22 mouse cellular contexts compared by ENCODE assay signal in the genomic region with DNA sequence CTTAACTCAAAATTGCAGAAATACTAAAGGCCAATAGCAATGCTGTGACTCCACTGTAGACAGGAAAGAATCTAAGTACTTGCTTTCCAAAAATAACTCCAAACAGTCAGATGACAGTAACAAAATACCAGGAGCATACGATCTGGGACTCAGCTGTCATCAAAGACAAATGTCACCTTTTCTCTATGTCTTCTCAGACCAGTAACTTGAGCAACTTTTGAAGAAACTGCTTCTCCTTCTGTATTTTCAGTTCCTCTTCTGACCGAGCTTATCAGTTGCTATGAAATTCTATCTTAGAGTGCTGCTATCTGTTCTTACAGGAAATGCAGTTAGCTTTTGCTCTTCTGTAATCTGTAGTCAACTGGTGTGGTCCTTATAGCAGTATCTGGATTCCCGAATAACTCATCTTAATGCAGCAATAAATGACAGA. TPM values are rescaled to one million over a fixed set of nuclear protein-coding genes. Genes with fewer than 3 reads are reported as not detected.
A peak's percentile ranks its signal among the peaks of the same experiment; 100 is the strongest.
DNase-seq lines count a peak whose midpoint lies in the region; ATAC-seq and TF ChIP-seq lines count a peak whose summit lies in the region.
"Had no signal": no experiment of that assay in that cellular context is flagged by ENCODE, and none has a peak within 500 bp of the region (broad histone marks: within the 10 kb centered on the region; RNA-seq: fewer than 3 reads in every experiment).

No protein-coding gene starts in this region.

- H3K36me3 ChIP-seq in heart, postnatal 0 days (replicated peaks; ENCODE audit: control insufficient read depth, insufficient read depth, low read length) = no peaks in the 10 kb centered on the region
- H3K36me3 ChIP-seq in MEL (ENCODE audit: control insufficient read depth in 1 of 2, insufficient read depth in 2 of 2, low read length in 2 of 2) = peaks cover 0 to 24% of the 10 kb centered on the region in 2 experiments; a peak in 2 of 4 replicates
- H3K36me3 ChIP-seq: forebrain, embryonic 15.5 days; midbrain, embryonic 13.5 days had no signal

- TF ChIP-seq POLR2A in MEL (IDR thresholded peaks at IDR 0.05; ENCODE audit: control insufficient read depth in 1 of 2, insufficient read depth in 1 of 2, low read depth in 1 of 2, low read length in 2 of 2, poor library complexity in 1 of 2) = no peak

- H3K9me3 ChIP-seq in heart, postnatal 0 days (replicated peaks; ENCODE audit: control insufficient read depth, low read length) = no peaks in the 10 kb centered on the region
- no peaks in the 10 kb centered on the region for H3K9me3 ChIP-seq in MEL (replicated peaks; ENCODE audit: insufficient read depth, low read length)
- H3K9me3 ChIP-seq: forebrain, embryonic 15.5 days; midbrain, embryonic 13.5 days had no signal

- peak; percentile 20 for DNase-seq in heart, postnatal 0 days (ENCODE audit: low spot score)
- no peak for DNase-seq in heart, postnatal 4 days
- peak; percentile 78 for DNase-seq in A20 (ENCODE audit: low read depth, low spot score)
- peak; percentile 74 for DNase-seq in MEL (ENCODE audit: low read depth, low spot score)
- DNase-seq in urinary bladder, adult 2 months (ENCODE audit: low spot score) = no peak
- no peak for DNase-seq in thymus, postnatal 4 days
- DNase-seq in adrenal gland, adult 8-10 months = no peak
- DNase-seq: cerebellum, adult 11 months; gastrocnemius, postnatal 10 days; kidney, adult 2 months; kidney, postnatal 4 days; liver; lung, postnatal 10 days; right cerebral cortex, postnatal 14 days; thymus, adult 2 months had no signal

- ATAC-seq in heart, postnatal 0 days (ENCODE audit: insufficient read depth, low read depth) = no peak
- peak; percentile 57 for ATAC-seq in megakaryocyte-erythroid progenitor cell, adult 5-6 weeks (replicated peaks; ENCODE audit: low FRiP score, low TSS enrichment, poor library complexity, severe bottlenecking)
- ATAC-seq: activated CD4-positive, CD25-positive, alpha-beta regulatory T cell, adult 4 months; forebrain, embryonic 15.5 days; midbrain, embryonic 13.5 days had no signal

- H3K79me2 ChIP-seq in MEL (ENCODE audit: control insufficient read depth, insufficient read depth, low read length, poor library complexity) = no peaks in the 10 kb centered on the region

- H3K27me3 ChIP-seq in heart, postnatal 0 days (ENCODE audit: control insufficient read depth, insufficient read depth, low read length) = no peaks in the 10 kb centered on the region
- no peaks in the 10 kb centered on the region for H3K27me3 ChIP-seq in MEL (ENCODE audit: control insufficient read depth in 1 of 2, insufficient read depth in 2 of 2, low read length in 2 of 2)
- H3K27me3 ChIP-seq: forebrain, embryonic 15.5 days; midbrain, embryonic 13.5 days had no signal

- H3K27ac ChIP-seq in heart, postnatal 0 days (ENCODE audit: low read depth) = no peak overlapping the region
- peak overlapping the region; percentile 70 for H3K27ac ChIP-seq in MEL (ENCODE audit: control insufficient read depth, low read depth, low read length)
- H3K27ac ChIP-seq: forebrain, embryonic 15.5 days; midbrain, embryonic 13.5 days had no signal

- TF ChIP-seq EP300 in heart, postnatal 0 days (IDR thresholded peaks at IDR 0.05; ENCODE audit: low read depth) = no peak
- TF ChIP-seq EP300 in MEL (IDR thresholded peaks at IDR 0.05; ENCODE audit: low read depth in 1 of 2, low read length in 2 of 2) = peak; percentile 92 to 97

- H3K4me2 ChIP-seq in heart, postnatal 0 days (ENCODE audit: low read depth, low read length) = peak overlapping the region; percentile 8; the same call in 1 of the 2 replicates
- H3K4me2 ChIP-seq: forebrain, embryonic 15.5 days; midbrain, embryonic 13.5 days had no signal

- TF ChIP-seq RAD21 in MEL (IDR thresholded peaks at IDR 0.05; ENCODE audit: low read depth, low read length) = no peak

- H3K9ac ChIP-seq in heart, postnatal 0 days (replicated peaks; ENCODE audit: low read depth, low read length) = no peak overlapping the region
- H3K9ac ChIP-seq in MEL (ENCODE audit: control insufficient read depth, low read depth, low read length, poor library complexity, severe bottlenecking) = no peak overlapping the region
- H3K9ac ChIP-seq: forebrain, embryonic 15.5 days; midbrain, embryonic 13.5 days had no signal

- H3K4me1 ChIP-seq in heart, postnatal 0 days (ENCODE audit: control insufficient read depth, insufficient read depth) = peaks cover 18% of the 10 kb centered on the region
- H3K4me1 ChIP-seq in MEL (ENCODE audit: control insufficient read depth in 1 of 2, insufficient read depth in 2 of 2, low read length in 2 of 2) = peaks cover 9 to 11% of the 10 kb centered on the region in 2 experiments
- H3K4me1 ChIP-seq: forebrain, embryonic 15.5 days; midbrain, embryonic 13.5 days had no signal

- TF ChIP-seq CTCF in heart, postnatal 0 days (IDR thresholded peaks at IDR 0.05; ENCODE audit: low read depth) = no peak
- no peak for TF ChIP-seq CTCF in MEL (IDR thresholded peaks at IDR 0.05 in 2 of 3, conservative IDR thresholded peaks at IDR 0.05 in 1 of 3; ENCODE audit: control insufficient read depth in 1 of 3, insufficient read depth in 1 of 3, low read depth in 2 of 3, low read length in 3 of 3, poor library complexity in 1 of 3, severe bottlenecking in 1 of 3)

- 9% methylated on average over 3 of the region's 3 CpGs for WGBS in heart, postnatal 0 days

- no peak overlapping the region for H3K4me3 ChIP-seq in heart, postnatal 0 days (ENCODE audit: low read depth, low read length)
- H3K4me3 ChIP-seq in MEL (ENCODE audit: control insufficient read depth in 1 of 2, insufficient read depth in 1 of 2, low read depth in 2 of 2, low read length in 2 of 2) = peak overlapping the region in 1 of 2 experiments; percentile 15; a peak in 2 of 4 replicates
- H3K4me3 ChIP-seq: forebrain, embryonic 15.5 days; midbrain, embryonic 13.5 days had no signal

TF ChIP-seq in MEL, 35 proteins besides CTCF, POLR2A, EP300 and RAD21 (continues in another document):
- TF ChIP-seq TBP (IDR thresholded peaks at IDR 0.05; ENCODE audit: low read depth, low read length) (no peak), ZNF384 (IDR thresholded peaks at IDR 0.05; ENCODE audit: low read depth, low read length) (no peak), ZC3H11A (IDR thresholded peaks at IDR 0.05; ENCODE audit: low read depth, low read length) (no peak), MAX (IDR thresholded peaks at IDR 0.05; ENCODE audit: low read length) (no peak), UBTF (IDR thresholded peaks at IDR 0.05; ENCODE audit: borderline replicate concordance, insufficient read depth, low read depth, low read length) (no peak), ETS1 (IDR thresholded peaks at IDR 0.05; ENCODE audit: low read depth, low read length) (peak; percentile 93), ELF1 (IDR thresholded peaks at IDR 0.05; ENCODE audit: low read depth, low read length) (no peak), TCF12 (IDR thresholded peaks at IDR 0.05; ENCODE audit: low read depth, low read length) (peak; percentile 88), BHLHE40 (IDR thresholded peaks at IDR 0.05; ENCODE audit: borderline replicate concordance, low read depth, low read length) (0 out of 2 replicates have a peak, but pooled peaks have one; percentile 30), MAFK (IDR thresholded peaks at IDR 0.05; ENCODE audit: borderline replicate concordance, low read depth, low read length) (0 out of 2 replicates have a peak, but pooled peaks have one; percentile 35), ZMIZ1 (IDR thresholded peaks at IDR 0.05; ENCODE audit: low read depth, low read length) (no peak), RCOR1 (IDR thresholded peaks at IDR 0.05; ENCODE audit: low read depth, low read length) (peak; percentile 95), USF1 (IDR thresholded peaks at IDR 0.05; ENCODE audit: low read depth, low read length) (no peak), POLR2AphosphoS2 (IDR thresholded peaks at IDR 0.05; ENCODE audit: low read length) (no peak), USF2 (IDR thresholded peaks at IDR 0.05; ENCODE audit: borderline replicate concordance in 1 of 2, insufficient read depth in 1 of 2, low read depth in 1 of 2, low read length in 2 of 2) (no peak), CHD1 (IDR thresholded peaks at IDR 0.05; ENCODE audit: low read depth, low read length) (no peak), POLR2AphosphoS5 (IDR thresholded peaks at IDR 0.05; ENCODE audit: borderline replicate concordance, low read depth, low read length) (no peak), SIN3A (IDR thresholded peaks at IDR 0.05; ENCODE audit: low read length) (no peak; the same call in 1 of the 2 replicates), HCFC1 (IDR thresholded peaks at IDR 0.05; ENCODE audit: low read depth, low read length) (0 out of 2 replicates have a peak, but pooled peaks have one; percentile 32), MYB (IDR thresholded peaks at IDR 0.05; ENCODE audit: low read depth, low read length) (no peak), TAL1 (IDR thresholded peaks at IDR 0.05; ENCODE audit: low read length) (peak; percentile 16; the same call in 1 of the 2 replicates), CHD2 (IDR thresholded peaks at IDR 0.05; ENCODE audit: low read length) (no peak), GABPA (IDR thresholded peaks at IDR 0.05; ENCODE audit: low read depth, low read length) (no peak), MXI1 (IDR thresholded peaks at IDR 0.05; ENCODE audit: low read depth, low read length) (no peak), NRF1 (IDR thresholded peaks at IDR 0.05; ENCODE audit: insufficient read depth, low read depth, low read length, poor library complexity, severe bottlenecking) (no peak), MAZ (IDR thresholded peaks at IDR 0.05; ENCODE audit: low read depth, low read length) (no peak), KAT2A (conservative IDR thresholded peaks at IDR 0.05; ENCODE audit: low read depth, low read length) (no peak), GATA1 (IDR thresholded peaks at IDR 0.05; ENCODE audit: low read depth, low read length) (peak; percentile 99), ZKSCAN1 (IDR thresholded peaks at IDR 0.05; ENCODE audit: low read depth, low read length) (no peak), NELFE (IDR thresholded peaks at IDR 0.05; ENCODE audit: low read depth, low read length) (no peak)

RNA-seq across cellular contexts. Expression of a gene that starts 6.1 kb away (rescaled TPM):
- total RNA-seq in heart, postnatal 0 days (2014; rRNA removed; ENCODE audit: low replicate concordance) = not detected in 2 replicates
- polyA plus RNA-seq in heart, postnatal 0 days (2015; fragmentation: Nextera tagmentation; extraction: Ambion mirVana) = not detected in 2 replicates
- total RNA-seq in heart, postnatal 4 days (2021) = not detected
- not detected in 2 replicates for total RNA-seq in MEL (2012; rRNA removed)
- not detected for polyA plus RNA-seq in MEL (2012; ENCODE audit: insufficient read depth in 1 of 2, insufficient read length in 2 of 2, low read depth in 1 of 2, low replicate concordance in 2 of 2, missing spikeins in 1 of 2)
- total RNA-seq in megakaryocyte-erythroid progenitor cell, adult 5-6 weeks (2014; fragmentation: Nextera tagmentation) = not detected in 2 replicates
- total RNA-seq in megakaryocyte-erythroid progenitor cell, adult 5-6 weeks (2017) = not detected in 2 replicates
- polyA plus RNA-seq in urinary bladder, adult 2 months (2012; rRNA removed) = not detected in 2 replicates
- total RNA-seq in adrenal gland, adult 8-10 months (2022) = not detected
- total RNA-seq: gastrocnemius, postnatal 10 days; left cerebral cortex, postnatal 25 days had no signal
- polyA plus RNA-seq: activated CD4-positive, CD25-positive, alpha-beta regulatory T cell, adult 4 months; heart, embryonic 14.5 days; kidney, adult 2 months; stomach, embryonic 14.5 days; thymus, adult 2 months had no signal

Comparison
In these comparisons a context has a peak if more than half of its experiments do, and no peak if none do; other contexts are left out.
1. DNase-seq: peak in heart, postnatal 0 days (single experiment), A20 (single experiment) and MEL (single experiment); none in heart, postnatal 4 days (single experiment), urinary bladder, adult 2 months (single experiment), thymus, postnatal 4 days (single experiment) and adrenal gland, adult 8-10 months (single experiment).